Mouse (Mus musculus) bone marrow, adult 2 months (tissue): ENCODE measurements around the gene Dcbld1. TPM values are rescaled to one million over a fixed set of nuclear protein-coding genes. Genes with fewer than 3 reads are reported as not detected.

Source experiments
- H3K27ac ChIP-seq: fragments of 200-500 bp; 2 replicates; pipeline ENCODE4 v1.5.1; 2012; ENCODE audit warnings: low read depth, mild to moderate bottlenecking, control low read depth, inconsistent platforms, low read length; ENCODE audit not compliant: control insufficient read depth, poor library complexity, insufficient read depth
- H3K4me1 ChIP-seq: fragments of 200-500 bp; 2 replicates; pipeline ENCODE4 v1.6.1; 2011; ENCODE audit warnings: low read length; ENCODE audit not compliant: control insufficient read depth, insufficient read depth
- H3K4me3 ChIP-seq: fragments of 200-500 bp; replicated peaks from 2 replicates; pipeline ENCODE3; 2011; ENCODE audit warnings: mild to moderate bottlenecking, low read depth, low read length, control low read depth; ENCODE audit not compliant: control insufficient read depth
- CTCF ChIP-seq: fragments of 200-500 bp; IDR thresholded peaks from 2 replicates; pipeline ENCODE4 v1.5.1; 2011; ENCODE audit warnings: low read length, control low read depth; ENCODE audit not compliant: control insufficient read depth, insufficient read depth
- POLR2A ChIP-seq: fragments of 200-500 bp; IDR thresholded peaks from 2 replicates; pipeline ENCODE4 v1.6.1; 2011; ENCODE audit warnings: low read depth, mild to moderate bottlenecking, control low read depth, low read length, borderline replicate concordance; ENCODE audit not compliant: control insufficient read depth
- WGBS: fragments of 180-500 bp; shearing (Covaris S2); methylation state at CpG from one replicate; pipeline ENCODE4 v1.1.7; 2018; 5-methylcytosine and 5-hydroxymethylcytosine counted together
- polyA plus RNA-seq: library from polyadenylated mRNA; stranded (reverse); fragments of >200 nt; gene quantifications from 2 replicates; pipeline ENCODE4 v1.2.4, GENCODE M21; 2011; ENCODE audit warnings: low replicate concordance; ENCODE audit not compliant: missing spikeins, insufficient read depth, insufficient read length

Dcbld1 gene
- polyA plus RNA-seq, 1 experiment = 2.4 TPM

DNA sequence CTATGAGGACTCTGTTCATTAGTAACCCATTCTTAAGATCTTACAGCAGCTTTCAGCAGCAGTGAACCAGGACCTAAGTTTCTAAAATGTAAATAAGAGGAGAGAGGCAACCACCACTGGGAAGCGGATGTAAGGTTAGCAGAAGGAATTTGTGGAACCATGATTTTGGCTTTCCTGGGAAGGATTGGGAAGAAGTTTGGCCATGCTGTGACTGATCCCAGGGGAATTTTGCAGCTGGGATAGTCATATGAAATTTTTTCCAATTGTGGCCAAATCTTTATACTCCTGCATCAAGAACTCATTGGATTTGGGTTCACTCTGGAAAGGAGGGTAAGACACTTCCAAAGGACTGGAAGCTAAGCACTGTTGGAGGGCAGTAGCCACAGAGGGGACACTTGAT, 18.8 kb downstream of the Dcbld1 start:
- TF ChIP-seq CTCF = no peak
- no peak for TF ChIP-seq POLR2A
- H3K4me1 ChIP-seq = peaks cover 1% of the 10 kb centered on the region; the same call in 1 of the 2 replicates
- H3K27ac ChIP-seq = no peak overlapping the region
- whole genome bisulfite sequencing = 83% methylated on average over 1 of the region's 1 CpGs
- H3K4me3 ChIP-seq = no peak overlapping the region

DNA sequence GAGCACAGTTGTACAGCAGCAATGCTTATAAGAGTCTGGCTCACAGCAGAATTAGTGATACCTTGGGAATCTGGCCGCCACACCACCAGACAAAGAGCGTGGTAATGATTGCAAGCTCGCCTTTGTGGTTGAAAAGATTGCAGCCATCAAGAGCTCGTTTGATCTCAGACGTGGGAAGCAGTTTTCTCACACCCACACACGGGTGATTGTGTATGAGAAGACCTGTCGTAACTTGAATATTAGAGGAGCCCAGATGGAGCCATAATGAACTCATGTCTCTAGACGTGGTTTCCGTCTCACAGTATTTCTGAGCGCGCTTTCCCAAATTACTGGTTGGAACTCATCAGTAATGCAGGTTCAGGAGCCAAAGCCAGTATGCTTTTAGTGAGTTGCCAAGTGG, 20.0 kb downstream of the Dcbld1 start:
- Histone ChIP-seq H3K4me1 (peaks cover 1% of the 10 kb centered on the region; the same call in 1 of the 2 replicates), H3K4me3 (no peak overlapping the region), H3K27ac (no peak overlapping the region)
- 83% methylated on average over 11 of the region's 11 CpGs for whole genome bisulfite sequencing
- TF ChIP-seq CTCF = no peak
- TF ChIP-seq POLR2A = no peak

DNA sequence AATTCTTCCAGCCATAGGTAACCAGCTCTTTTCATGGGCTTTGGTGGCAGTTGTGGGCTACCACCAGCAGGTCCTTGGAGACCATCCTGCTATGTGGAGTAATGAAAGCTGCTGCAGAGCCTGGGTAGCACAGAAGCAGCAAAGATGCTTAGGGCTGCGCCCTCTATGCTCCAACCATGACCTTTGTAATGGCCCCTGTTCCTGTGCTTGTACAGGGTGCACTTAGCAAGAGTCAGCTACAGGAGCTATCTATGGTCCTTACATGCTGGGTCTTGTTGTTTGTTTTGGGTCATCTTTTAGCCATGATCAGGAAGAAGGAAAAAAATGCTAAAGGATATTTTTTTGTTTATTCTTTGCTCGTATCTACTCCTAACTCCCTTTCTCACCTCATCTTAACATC, 24.3 kb downstream of the Dcbld1 start:
- no peak overlapping the region for H3K4me3 ChIP-seq
- TF ChIP-seq POLR2A (no peak), CTCF (no peak)
- 78% methylated on average over 2 of the region's 2 CpGs for WGBS
- H3K4me1 ChIP-seq = peaks cover 1% of the 10 kb centered on the region; the same call in 1 of the 2 replicates
- no peak overlapping the region for H3K27ac ChIP-seq

DNA sequence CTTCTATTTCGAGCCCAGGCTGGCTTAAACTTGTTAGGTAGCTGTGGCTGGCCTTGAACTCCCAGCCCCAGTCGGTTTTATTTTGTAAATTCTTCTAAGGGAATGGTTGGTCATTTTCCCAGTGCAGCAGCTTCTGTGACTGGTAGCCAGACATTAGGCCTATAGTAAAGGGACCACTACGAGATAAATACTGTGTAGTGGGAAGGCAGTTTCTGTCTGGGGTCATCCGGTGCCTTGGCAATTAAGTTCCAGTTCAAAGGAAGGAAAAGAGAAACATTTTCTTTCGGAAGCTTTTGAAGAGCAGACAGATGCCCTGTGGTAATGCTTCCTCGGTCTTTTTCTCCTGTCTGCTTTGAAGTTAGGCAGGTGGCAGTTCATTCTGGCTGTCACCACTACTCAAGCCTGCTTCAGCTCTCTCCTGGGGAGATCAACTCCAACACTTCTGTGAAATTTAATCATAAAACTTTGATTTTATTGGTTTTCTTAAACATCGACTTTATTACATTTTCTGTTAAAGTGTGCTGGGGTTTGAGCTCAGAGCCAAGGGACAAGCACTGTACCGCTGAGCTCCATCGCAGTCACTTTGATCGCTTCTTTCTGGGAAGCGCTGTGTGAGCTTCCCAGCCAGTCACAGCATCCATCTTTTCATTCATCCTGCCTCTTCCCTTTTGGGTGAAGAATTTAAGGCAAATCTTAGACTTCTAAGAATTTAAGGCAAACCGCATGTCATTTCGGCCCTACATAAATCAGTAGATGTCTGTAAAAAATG, 24.9 kb downstream of the Dcbld1 start:
- Histone ChIP-seq H3K4me1 (peaks cover 1% of the 10 kb centered on the region; the same call in 1 of the 2 replicates), H3K4me3 (no peak overlapping the region), H3K27ac (no peak overlapping the region)
- WGBS = 72% methylated on average over 13 of the region's 13 CpGs
- TF ChIP-seq POLR2A (no peak), CTCF (no peak)

DNA sequence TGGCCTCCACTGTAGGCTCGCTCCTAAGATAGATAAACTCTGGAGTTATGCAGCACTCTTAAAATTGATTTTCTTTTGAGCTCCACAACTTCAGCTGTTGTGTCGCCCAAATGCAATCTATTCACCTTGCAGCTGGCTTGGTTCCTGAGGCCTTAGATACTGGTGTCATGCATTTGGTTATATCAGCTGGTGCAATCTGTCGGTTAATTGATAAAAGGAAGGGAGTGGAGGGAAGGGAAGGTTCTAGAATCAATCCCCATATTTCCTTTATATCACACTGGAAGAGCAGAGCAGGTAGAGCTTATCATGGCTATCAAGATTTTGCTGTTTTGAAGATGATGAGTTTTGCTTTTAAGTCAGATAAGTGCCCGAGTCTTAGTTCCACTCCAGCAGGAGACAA, 26.8 kb downstream of the Dcbld1 start:
- no peak for TF ChIP-seq POLR2A
- TF ChIP-seq CTCF = no peak
- H3K4me1 ChIP-seq = peaks cover 1% of the 10 kb centered on the region; the same call in 1 of the 2 replicates
- no peak overlapping the region for H3K27ac ChIP-seq
- 78% methylated on average over 4 of the region's 4 CpGs for WGBS
- H3K4me3 ChIP-seq = no peak overlapping the region

DNA sequence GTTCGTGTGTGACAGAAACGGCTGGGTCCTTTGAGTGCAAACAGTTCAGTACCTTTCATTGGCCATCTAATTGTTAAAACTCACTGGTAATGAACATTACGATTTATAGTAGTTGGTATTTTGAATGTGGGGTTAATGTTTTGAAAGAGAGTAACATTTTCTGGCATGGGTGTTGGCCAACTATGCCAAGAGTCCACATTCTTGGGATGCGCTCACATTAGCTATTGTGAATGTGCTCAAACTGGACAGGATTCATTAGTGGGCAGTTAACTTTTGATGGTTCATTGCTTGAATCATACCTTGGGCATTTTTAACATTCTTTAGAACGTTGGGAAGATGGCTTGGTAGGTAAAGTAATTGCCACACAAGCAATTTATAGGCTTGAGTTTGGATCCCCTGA, 30.7 kb downstream of the Dcbld1 start:
- Histone ChIP-seq H3K27ac (no peak overlapping the region), H3K4me1 (no peaks in the 10 kb centered on the region), H3K4me3 (no peak overlapping the region)
- 83% methylated on average over 5 of the region's 5 CpGs for WGBS
- TF ChIP-seq POLR2A (no peak), CTCF (no peak)

DNA sequence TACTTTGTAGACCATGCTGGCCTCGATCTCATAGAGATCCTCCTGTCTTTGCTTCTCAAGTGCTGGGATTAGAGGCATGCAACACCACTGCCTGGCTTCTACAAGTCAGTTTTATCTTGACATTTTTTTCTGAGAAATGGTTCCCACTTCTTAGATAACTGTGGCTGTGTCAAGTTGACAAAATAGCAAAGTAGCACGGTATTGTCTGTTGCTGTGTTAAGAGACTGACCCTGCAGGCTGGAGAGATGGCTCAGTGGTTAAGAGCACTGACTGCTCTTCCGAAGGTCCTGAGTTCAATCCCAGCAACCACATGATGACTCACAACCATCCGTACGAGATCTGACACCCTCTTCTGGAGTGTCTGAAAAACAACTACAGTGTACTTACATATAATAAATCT, 35.5 kb downstream of the Dcbld1 start:
- WGBS = 72% methylated on average over 5 of the region's 5 CpGs
- Histone ChIP-seq H3K27ac (no peak overlapping the region), H3K4me1 (no peaks in the 10 kb centered on the region), H3K4me3 (no peak overlapping the region)
- TF ChIP-seq CTCF (no peak), POLR2A (no peak)

DNA sequence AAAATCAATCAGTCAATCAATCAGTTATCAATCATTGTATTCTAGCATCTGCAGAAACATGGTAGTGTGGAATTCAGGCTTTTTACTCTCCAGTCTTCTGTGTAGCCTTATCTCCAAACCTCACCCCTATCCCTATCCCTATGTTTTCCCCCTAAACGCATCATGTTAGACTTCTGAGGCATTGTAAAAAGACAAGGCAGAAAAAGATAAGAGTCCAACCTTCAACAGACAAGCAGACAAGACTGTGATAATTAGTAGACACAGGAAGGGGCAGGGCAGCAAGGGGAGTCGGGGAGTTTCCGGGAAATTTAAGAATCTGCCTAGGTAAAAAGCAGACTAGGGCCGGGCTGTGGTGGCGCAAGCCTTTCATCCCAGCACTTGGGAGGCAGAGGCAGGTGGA, 38.0 kb downstream of the Dcbld1 start:
- WGBS = 72% methylated on average over 5 of the region's 5 CpGs

DNA sequence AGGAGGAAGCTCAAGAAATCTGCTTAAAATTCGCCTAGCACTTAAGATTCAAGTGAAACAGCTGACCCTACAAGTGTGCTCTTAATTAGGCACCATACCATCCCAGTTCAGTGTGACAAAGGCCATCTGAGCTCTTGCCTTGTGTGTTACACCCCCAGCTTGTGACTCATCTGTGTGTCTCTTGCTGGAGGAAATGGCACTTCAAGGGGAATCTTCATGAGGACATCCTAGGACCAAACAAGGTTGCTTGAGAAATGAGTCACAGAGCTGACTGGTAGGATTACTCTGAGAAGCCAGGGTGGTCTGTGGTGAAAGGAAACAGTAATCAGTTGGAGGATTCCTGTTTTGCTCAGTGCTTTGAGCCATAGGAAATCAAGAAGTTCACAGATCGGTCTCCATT, 39.6 kb downstream of the Dcbld1 start:
- no peak for TF ChIP-seq CTCF
- no peak for TF ChIP-seq POLR2A
- H3K4me3 ChIP-seq = no peak overlapping the region
- no peaks in the 10 kb centered on the region for H3K4me1 ChIP-seq
- H3K27ac ChIP-seq = no peak overlapping the region
- WGBS = 41% methylated on average over 2 of the region's 2 CpGs

More for the DNA sequence above, 38.0 kb downstream of the Dcbld1 start:
- H3K27ac ChIP-seq = no peak overlapping the region
- H3K4me3 ChIP-seq = no peak overlapping the region
- H3K4me1 ChIP-seq = no peaks in the 10 kb centered on the region
- TF ChIP-seq POLR2A = no peak
- TF ChIP-seq CTCF = no peak
